ENCODE assay signal across 21 mouse cellular contexts in the genomic region with DNA sequence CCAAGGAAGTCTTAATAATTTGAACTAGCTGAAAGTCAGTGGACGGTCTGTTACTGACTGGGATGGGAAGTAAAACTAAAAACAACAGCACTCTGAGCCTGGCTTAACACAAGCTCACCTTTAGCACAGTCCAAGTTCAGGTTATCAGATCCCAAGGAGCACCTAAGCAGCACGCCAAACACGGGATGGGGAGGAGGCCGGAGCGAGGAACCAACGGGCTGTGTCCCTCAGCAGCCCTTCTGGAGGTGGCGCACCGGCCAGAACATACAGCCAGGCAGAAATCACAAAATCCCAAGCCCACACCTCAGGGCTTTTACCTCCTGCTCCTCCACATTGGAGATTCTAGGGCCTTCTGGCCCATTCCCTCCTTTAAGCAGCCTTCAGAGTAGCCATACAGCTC. TPM values are rescaled to one million over a fixed set of nuclear protein-coding genes. Genes with fewer than 3 reads are reported as not detected.
DNase-seq lines count a peak whose midpoint lies in the region; ATAC-seq and TF ChIP-seq lines count a peak whose summit lies in the region.
"Had no signal": no experiment of that assay in that cellular context is flagged by ENCODE, and none has a peak within 500 bp of the region (broad histone marks: within the 10 kb centered on the region; RNA-seq: fewer than 3 reads in every experiment).

No protein-coding gene starts in this region.

- ATAC-seq in lung, embryonic 14.5 days (ENCODE audit: insufficient read depth) = no peak
- no peak for ATAC-seq in embryonic facial prominence, embryonic 14.5 days (ENCODE audit: low read depth)
- ATAC-seq in limb, embryonic 14.5 days (ENCODE audit: low FRiP score, low read depth) = no peak
- ATAC-seq in megakaryocyte-erythroid progenitor cell, adult 5-6 weeks (replicated peaks; ENCODE audit: low FRiP score, low TSS enrichment, poor library complexity, severe bottlenecking) = no peak
- ATAC-seq: activated CD4-positive, CD25-positive, alpha-beta regulatory T cell, adult 4 months; forebrain, embryonic 15.5 days had no signal

- no peak overlapping the region for H3K27ac ChIP-seq in gastrocnemius, adult 2 months
- H3K27ac ChIP-seq in lung, embryonic 14.5 days (ENCODE audit: low read depth) = no peak overlapping the region
- H3K27ac ChIP-seq in embryonic facial prominence, embryonic 14.5 days (replicated peaks; ENCODE audit: low read depth, low read length) = no peak overlapping the region
- no peak overlapping the region for H3K27ac ChIP-seq in limb, embryonic 14.5 days (replicated peaks; ENCODE audit: low read depth, low read length)
- H3K27ac ChIP-seq: forebrain, embryonic 15.5 days; hindbrain, embryonic 13.5 days; neural tube, embryonic 13.5 days had no signal

- no peaks in the 10 kb centered on the region for H3K36me3 ChIP-seq in lung, embryonic 14.5 days (ENCODE audit: insufficient read depth)
- H3K36me3 ChIP-seq in embryonic facial prominence, embryonic 14.5 days (ENCODE audit: control insufficient read depth, insufficient read depth, low read length) = no peaks in the 10 kb centered on the region
- H3K36me3 ChIP-seq in limb, embryonic 14.5 days (ENCODE audit: control insufficient read depth, insufficient read depth, low read length) = no peaks in the 10 kb centered on the region
- H3K36me3 ChIP-seq: forebrain, embryonic 15.5 days; hindbrain, embryonic 13.5 days; neural tube, embryonic 13.5 days had no signal

- TF ChIP-seq POLR2A in limb, embryonic 14.5 days (IDR thresholded peaks at IDR 0.05; ENCODE audit: borderline replicate concordance, extremely low read depth, insufficient read depth, insufficient read length) = no peak

- peaks cover 6% of the 10 kb centered on the region for H3K4me1 ChIP-seq in lung, embryonic 14.5 days (ENCODE audit: insufficient read depth)
- H3K4me1 ChIP-seq in embryonic facial prominence, embryonic 14.5 days (ENCODE audit: control insufficient read depth, insufficient read depth, low read length) = peaks cover 9% of the 10 kb centered on the region; the same call in 1 of the 2 replicates
- H3K4me1 ChIP-seq in limb, embryonic 14.5 days (ENCODE audit: control insufficient read depth, insufficient read depth, low read length) = peaks cover 13% of the 10 kb centered on the region; the same call in 1 of the 2 replicates

- H3K4me3 ChIP-seq in gastrocnemius, adult 2 months = no peak overlapping the region
- peak overlapping the region; percentile 39; the same call in 1 of the 2 replicates for H3K4me3 ChIP-seq in lung, embryonic 14.5 days (ENCODE audit: low read depth, low read length)
- peak overlapping the region; percentile 44; the same call in 1 of the 2 replicates for H3K4me3 ChIP-seq in embryonic facial prominence, embryonic 14.5 days (ENCODE audit: low read depth, low read length)
- peak overlapping the region; percentile 45; the same call in 1 of the 2 replicates for H3K4me3 ChIP-seq in limb, embryonic 14.5 days (replicated peaks; ENCODE audit: low read length)
- H3K4me3 ChIP-seq: forebrain, embryonic 15.5 days; megakaryocyte, embryonic 14.5 days had no signal

- H3K4me2 ChIP-seq in lung, embryonic 14.5 days = no peak overlapping the region
- peak overlapping the region; percentile 66 for H3K4me2 ChIP-seq in embryonic facial prominence, embryonic 14.5 days (ENCODE audit: low read depth, low read length)
- no peak overlapping the region for H3K4me2 ChIP-seq in limb, embryonic 14.5 days (replicated peaks; ENCODE audit: low read depth, low read length, severe bottlenecking)
- H3K4me2 ChIP-seq: forebrain, embryonic 15.5 days; hindbrain, embryonic 13.5 days; neural tube, embryonic 13.5 days had no signal

- H3K9ac ChIP-seq in lung, embryonic 14.5 days = no peak overlapping the region
- no peak overlapping the region for H3K9ac ChIP-seq in embryonic facial prominence, embryonic 14.5 days (ENCODE audit: low read depth, low read length)
- H3K9ac ChIP-seq in limb, embryonic 14.5 days (ENCODE audit: low read depth, low read length, severe bottlenecking) = no peak overlapping the region
- H3K9ac ChIP-seq: forebrain, embryonic 15.5 days; hindbrain, embryonic 13.5 days; neural tube, embryonic 13.5 days had no signal

- intact Hi-C loops in gastrocnemius, adult 2 months (cut with DNase I) = no loop called here
- intact Hi-C loops in gastrocnemius, postnatal 36 days (cut with DNase I) = no loop called here

- TF ChIP-seq CTCF in gastrocnemius, adult 2 months (IDR thresholded peaks at IDR 0.05) = no peak
- no peak for TF ChIP-seq CTCF in lung, embryonic 14.5 days (IDR thresholded peaks at IDR 0.05; ENCODE audit: low read depth)

- H3K27me3 ChIP-seq in lung, embryonic 14.5 days (ENCODE audit: insufficient read depth, low read length) = peaks cover 75% of the 10 kb centered on the region
- peaks cover 68% of the 10 kb centered on the region for H3K27me3 ChIP-seq in embryonic facial prominence, embryonic 14.5 days (replicated peaks; ENCODE audit: control insufficient read depth, insufficient read depth, low read length)
- peaks cover 61% of the 10 kb centered on the region for H3K27me3 ChIP-seq in limb, embryonic 14.5 days (ENCODE audit: control insufficient read depth, insufficient read depth, low read length)

- H3K9me3 ChIP-seq in lung, embryonic 14.5 days (ENCODE audit: low read depth, low read length) = no peaks in the 10 kb centered on the region
- H3K9me3 ChIP-seq in embryonic facial prominence, embryonic 14.5 days (ENCODE audit: control insufficient read depth, low read length) = no peaks in the 10 kb centered on the region
- H3K9me3 ChIP-seq in limb, embryonic 14.5 days (ENCODE audit: control insufficient read depth, low read length) = no peaks in the 10 kb centered on the region
- H3K9me3 ChIP-seq: forebrain, embryonic 15.5 days; hindbrain, embryonic 13.5 days; megakaryocyte, embryonic 14.5 days; neural tube, embryonic 13.5 days had no signal

- DNase-seq in gastrocnemius, adult 2 months = peak; percentile 10
- no peak for DNase-seq in gastrocnemius, postnatal 36 days
- no peak for DNase-seq in lung, embryonic 14.5 days
- no peak for DNase-seq in lung, postnatal 25 days (ENCODE audit: low spot score)
- no peak for DNase-seq in embryonic facial prominence, embryonic 14.5 days (ENCODE audit: low spot score)
- DNase-seq in limb, embryonic 14.5 days (ENCODE audit: low spot score) = no peak
- no peak for DNase-seq in urinary bladder, postnatal 14 days (ENCODE audit: low spot score)
- DNase-seq: cerebellum, adult 11 months; cerebellum, postnatal 36 days; heart, adult 11 months; left cerebral cortex, postnatal 4 days; right cerebral cortex, postnatal 4 days; thymus, postnatal 36 days had no signal

- 60% methylated on average over 8 of the region's 8 CpGs for WGBS in lung, embryonic 14.5 days
- WGBS in embryonic facial prominence, embryonic 14.5 days = 69% methylated on average over 8 of the region's 8 CpGs
- WGBS in limb, embryonic 14.5 days = 56% methylated on average over 8 of the region's 8 CpGs

RNA-seq across cellular contexts. Expression of a gene that starts 1.7 kb away (rescaled TPM):
- total RNA-seq in gastrocnemius, adult 2 months (2021) = not detected
- not detected for total RNA-seq in gastrocnemius, postnatal 36 days (2021)
- 0.89 and 1.0 TPM in 2 replicates for polyA plus RNA-seq in lung, embryonic 14.5 days (2014; fragmentation: Nextera tagmentation; extraction: Ambion mirVana)
- polyA plus RNA-seq in embryonic facial prominence, embryonic 14.5 days (2014; fragmentation: Nextera tagmentation; extraction: Ambion mirVana) = 6.1 and 6.4 TPM in 2 replicates
- 5.6 and 7.2 TPM in 2 replicates for polyA plus RNA-seq in limb, embryonic 14.5 days (2012; rRNA removed)
- polyA plus RNA-seq in limb, embryonic 14.5 days (2014; fragmentation: Nextera tagmentation; extraction: Ambion mirVana) = 9.9 and 12.8 TPM in 2 replicates
- total RNA-seq in megakaryocyte-erythroid progenitor cell, adult 5-6 weeks (2014; fragmentation: Nextera tagmentation) = not detected in 2 replicates
- total RNA-seq in megakaryocyte-erythroid progenitor cell, adult 5-6 weeks (2017) = not detected in 2 replicates
- total RNA-seq: layer of hippocampus, postnatal 25 days; left cerebral cortex, postnatal 4 days; monocyte, adult 5-6 weeks had no signal
- polyA plus RNA-seq: activated CD4-positive, CD25-positive, alpha-beta regulatory T cell, adult 4 months; forebrain, embryonic 15.5 days; hindbrain, embryonic 13.5 days; neural tube, embryonic 13.5 days had no signal

RNA-seq across cellular contexts. Expression of a gene that starts 9.1 kb away (rescaled TPM):
- 1 to 10 TPM; 2.0 to 2.3 TPM for total RNA-seq in gastrocnemius, adult 2 months (2021)
- total RNA-seq in gastrocnemius, postnatal 36 days (2021) = 1 to 10 TPM; 1.9 to 2.0 TPM
- 3.7 and 4.2 TPM in 2 replicates for polyA plus RNA-seq in lung, embryonic 14.5 days (2014; fragmentation: Nextera tagmentation; extraction: Ambion mirVana)
- polyA plus RNA-seq in embryonic facial prominence, embryonic 14.5 days (2014; fragmentation: Nextera tagmentation; extraction: Ambion mirVana) = 3.3 and 3.8 TPM in 2 replicates
- polyA plus RNA-seq in limb, embryonic 14.5 days (2012; rRNA removed) = 2.6 and 3.5 TPM in 2 replicates
- polyA plus RNA-seq in limb, embryonic 14.5 days (2014; fragmentation: Nextera tagmentation; extraction: Ambion mirVana) = 3.1 and 3.7 TPM in 2 replicates
- 4.0 and 5.5 TPM in 2 replicates for total RNA-seq in megakaryocyte-erythroid progenitor cell, adult 5-6 weeks (2014; fragmentation: Nextera tagmentation)
- total RNA-seq in megakaryocyte-erythroid progenitor cell, adult 5-6 weeks (2017) = 1.4 and 4.3 TPM in 2 replicates

RNA-seq across cellular contexts. Expression of a gene that starts 42.9 kb away (rescaled TPM):
- 10 to 100 TPM; 42.4 to 53.6 TPM for total RNA-seq in gastrocnemius, adult 2 months (2021)
- 10 to 100 TPM; 35.8 to 38.6 TPM for total RNA-seq in gastrocnemius, postnatal 36 days (2021)
- 138 and 145 TPM in 2 replicates for polyA plus RNA-seq in lung, embryonic 14.5 days (2014; fragmentation: Nextera tagmentation; extraction: Ambion mirVana)
- 94.8 and 110 TPM in 2 replicates for polyA plus RNA-seq in embryonic facial prominence, embryonic 14.5 days (2014; fragmentation: Nextera tagmentation; extraction: Ambion mirVana)
- polyA plus RNA-seq in limb, embryonic 14.5 days (2012; rRNA removed) = 101 and 103 TPM in 2 replicates
- 95.5 and 107 TPM in 2 replicates for polyA plus RNA-seq in limb, embryonic 14.5 days (2014; fragmentation: Nextera tagmentation; extraction: Ambion mirVana)
- total RNA-seq in megakaryocyte-erythroid progenitor cell, adult 5-6 weeks (2014; fragmentation: Nextera tagmentation) = 173 and 247 TPM in 2 replicates
- 72.8 and 97.8 TPM in 2 replicates for total RNA-seq in megakaryocyte-erythroid progenitor cell, adult 5-6 weeks (2017)

RNA-seq across cellular contexts. Expression of a gene that starts 48.4 kb away (rescaled TPM):
- total RNA-seq in gastrocnemius, adult 2 months (2021) = 1 to 10 TPM; 5.8 to 8.0 TPM
- 1 to 10 TPM; 5.2 to 7.8 TPM for total RNA-seq in gastrocnemius, postnatal 36 days (2021)
- polyA plus RNA-seq in lung, embryonic 14.5 days (2014; fragmentation: Nextera tagmentation; extraction: Ambion mirVana) = 6.0 and 6.7 TPM in 2 replicates
- polyA plus RNA-seq in embryonic facial prominence, embryonic 14.5 days (2014; fragmentation: Nextera tagmentation; extraction: Ambion mirVana) = 10.7 and 13.2 TPM in 2 replicates
- polyA plus RNA-seq in limb, embryonic 14.5 days (2012; rRNA removed) = 23.6 and 26.0 TPM in 2 replicates
- 9.6 and 10.5 TPM in 2 replicates for polyA plus RNA-seq in limb, embryonic 14.5 days (2014; fragmentation: Nextera tagmentation; extraction: Ambion mirVana)
- 6.6 TPM in 2 replicates for total RNA-seq in megakaryocyte-erythroid progenitor cell, adult 5-6 weeks (2014; fragmentation: Nextera tagmentation)
- 0.61 and 4.6 TPM in 2 replicates for total RNA-seq in megakaryocyte-erythroid progenitor cell, adult 5-6 weeks (2017)

RNA-seq across cellular contexts. Expression of a gene that starts 51.3 kb away (rescaled TPM):
- 10 to 100 TPM; 20.9 to 23.7 TPM for total RNA-seq in gastrocnemius, adult 2 months (2021)
- 10 to 100 TPM; 23.3 to 25.4 TPM for total RNA-seq in gastrocnemius, postnatal 36 days (2021)
- polyA plus RNA-seq in lung, embryonic 14.5 days (2014; fragmentation: Nextera tagmentation; extraction: Ambion mirVana) = 25.5 and 33.4 TPM in 2 replicates
- 24.7 and 32.5 TPM in 2 replicates for polyA plus RNA-seq in embryonic facial prominence, embryonic 14.5 days (2014; fragmentation: Nextera tagmentation; extraction: Ambion mirVana)
- polyA plus RNA-seq in limb, embryonic 14.5 days (2012; rRNA removed) = 115 and 127 TPM in 2 replicates
- polyA plus RNA-seq in limb, embryonic 14.5 days (2014; fragmentation: Nextera tagmentation; extraction: Ambion mirVana) = 27.4 and 34.6 TPM in 2 replicates
- 46.2 and 55.6 TPM in 2 replicates for total RNA-seq in megakaryocyte-erythroid progenitor cell, adult 5-6 weeks (2014; fragmentation: Nextera tagmentation)
- 60.7 and 86.1 TPM in 2 replicates for total RNA-seq in megakaryocyte-erythroid progenitor cell, adult 5-6 weeks (2017)
